Mouse (Mus musculus) thymus, adult 2 months (tissue): ENCODE data around the gene Haus8.
"Not testable (repeated sequence)": the region's sequence is repeated elsewhere in the genome, so short reads cannot be mapped to it uniquely, and the experiment has no call there.

ENCODE experiments used
- CTCF ChIP-seq: fragments of 200-500 bp; IDR thresholded peaks from 2 replicates; pipeline ENCODE4 v1.5.1; 2012; ENCODE audit warnings: mild to moderate bottlenecking, control low read depth, low read length, moderate library complexity, borderline replicate concordance; ENCODE audit not compliant: control insufficient read depth, poor library complexity, insufficient read depth; ENCODE audit errors: extremely low read depth
- POLR2A ChIP-seq: fragments of 200-500 bp; IDR thresholded peaks from 2 replicates; pipeline ENCODE4 v1.6.1; 2012; ENCODE audit warnings: mild to moderate bottlenecking, low read length, control low read depth, moderate library complexity; ENCODE audit not compliant: control insufficient read depth, poor library complexity, insufficient read depth; ENCODE audit errors: extremely low read depth

DNA sequence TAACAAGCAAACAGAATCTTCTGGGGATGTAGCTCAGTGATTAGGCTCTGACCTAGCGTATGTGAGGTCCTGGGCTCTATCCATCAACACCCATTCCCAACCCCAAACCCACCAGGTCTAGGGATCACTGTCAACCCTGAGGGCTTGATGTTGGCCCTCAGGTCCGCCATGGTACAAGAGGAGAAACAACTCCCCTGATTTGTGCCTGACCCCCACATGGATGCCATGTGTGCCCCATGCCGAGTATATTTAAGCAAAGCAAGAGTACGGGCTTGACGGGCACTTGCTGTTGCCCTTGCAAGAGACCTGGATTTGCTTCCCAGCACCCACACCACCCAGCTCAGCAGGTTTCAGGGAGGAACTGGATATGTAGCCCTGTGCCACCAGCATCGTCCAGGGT lies 4.4 kb downstream of the Haus8 start:
- not testable (repeated sequence) for TF ChIP-seq CTCF, POLR2A
